Mouse (Mus musculus) cerebellum, adult (tissue): ENCODE data around the gene Prrt4.
A peak's percentile ranks its signal among the peaks of the same experiment; 100 is the strongest.

Source experiments
- ATAC-seq: cut with Nextera tagmentation; 2 replicates; pipeline ENCODE4 v1.9.2; 2017; ENCODE audit warnings: mild to moderate bottlenecking, moderate library complexity, mixed read lengths; ENCODE audit not compliant: insufficient number of reproducible peaks, low FRiP score, low TSS enrichment

Prrt4 gene

GRCm38 (mm10) chr6:29160786-29161185 lies 18.6 kb downstream of the Prrt4 start:
- no peak for ATAC-seq

- ATAC-seq, result no peak
Measured at GRCm38 (mm10) chr6:29156326-29156725, 23.1 kb downstream of the Prrt4 start.

- ATAC-seq, result no peak
Measured at GRCm38 (mm10) chr6:29150001-29150400, 29.4 kb downstream of the Prrt4 start.

- ATAC-seq, result no peak
Measured at GRCm38 (mm10) chr6:29147407-29148010, 31.9 kb downstream of the Prrt4 start.

- ATAC-seq, result no peak
Measured at GRCm38 (mm10) chr6:29146641-29147040, 32.7 kb downstream of the Prrt4 start.

- no peak for ATAC-seq
Measured at GRCm38 (mm10) chr6:29145456-29146307, 33.7 kb downstream of the Prrt4 start.

GRCm38 (mm10) chr6:29144971-29145370 lies 34.4 kb downstream of the Prrt4 start:
- no peak for ATAC-seq

- peak; percentile 79 for ATAC-seq
Measured at GRCm38 (mm10) chr6:29143608-29144007, 35.8 kb downstream of the Prrt4 start.

- no peak for ATAC-seq
Measured at GRCm38 (mm10) chr6:29137441-29137840, 41.9 kb downstream of the Prrt4 start.

GRCm38 (mm10) chr6:29133100-29133499 lies 46.3 kb downstream of the Prrt4 start:
- ATAC-seq, result no peak

- no peak for ATAC-seq
Measured at GRCm38 (mm10) chr6:29126878-29127426, 52.4 kb downstream of the Prrt4 start.

GRCm38 (mm10) chr6:29119990-29120389 lies 59.4 kb downstream of the Prrt4 start:
- peak; percentile 64 for ATAC-seq
